Mouse (Mus musculus) heart, postnatal 4 days (tissue): ENCODE measurements around the gene Pde8a. TPM values are rescaled to one million over a fixed set of nuclear protein-coding genes. Genes with fewer than 3 reads are reported as not detected.
A peak's percentile ranks its signal among the peaks of the same experiment; 100 is the strongest.

Experiments used
- DNase-seq: peaks from one replicate; pipeline ENCODE4 v3.0.0; 2021
- total RNA-seq, 2 experiments: library from RNA; stranded (reverse); gene quantifications; 2 replicates each; pipeline ENCODE4 v1.2.3; 2021

Gene Pde8a
- total RNA-seq, 2 experiments from 2014 or later, result 15.3 to 17.0 TPM

DNA sequence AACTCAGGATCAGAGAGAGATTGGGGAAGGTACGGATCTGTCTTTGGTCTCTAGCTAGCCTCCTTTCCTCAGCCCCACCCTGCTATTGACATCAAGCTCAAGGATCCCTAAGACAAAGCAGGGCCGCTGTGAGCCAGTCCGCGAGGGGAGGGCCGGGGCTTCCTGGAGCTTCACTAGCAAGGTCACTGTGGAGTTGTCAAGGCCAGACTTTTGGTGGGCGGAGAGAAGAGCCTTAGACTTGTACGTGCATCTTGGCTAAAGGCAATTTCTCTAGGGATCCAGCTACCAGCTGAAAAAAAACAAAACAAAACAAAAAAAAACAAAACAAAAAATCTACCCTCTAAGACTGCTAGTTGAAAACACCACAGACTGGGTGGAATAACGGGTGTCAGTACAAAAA is 1.6 kb upstream of the Pde8a start:
- DNase-seq, result peak; percentile 42

DNA sequence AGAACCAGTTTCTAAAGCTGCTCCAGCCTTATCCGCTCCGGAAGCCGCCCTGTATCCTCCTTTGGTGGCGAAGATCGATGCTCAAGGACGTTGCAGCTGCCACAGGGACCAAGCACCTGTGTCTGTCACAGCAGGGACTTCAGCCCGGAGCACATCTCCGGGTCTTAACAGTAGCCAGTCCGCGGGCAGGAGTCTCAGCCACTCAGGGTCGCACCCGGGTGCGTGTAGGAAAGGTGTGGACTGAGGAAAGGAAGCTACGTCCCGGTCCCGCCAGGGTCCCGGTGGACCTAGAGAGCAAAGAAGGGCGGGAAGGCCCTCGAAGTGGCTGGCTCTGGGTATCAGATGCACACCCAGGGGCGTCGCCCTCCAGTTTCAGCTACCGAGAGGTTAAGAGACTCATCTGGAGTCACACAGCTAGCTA is 1.1 kb upstream of the Pde8a start:
- DNase-seq, result peak; percentile 75

DNA sequence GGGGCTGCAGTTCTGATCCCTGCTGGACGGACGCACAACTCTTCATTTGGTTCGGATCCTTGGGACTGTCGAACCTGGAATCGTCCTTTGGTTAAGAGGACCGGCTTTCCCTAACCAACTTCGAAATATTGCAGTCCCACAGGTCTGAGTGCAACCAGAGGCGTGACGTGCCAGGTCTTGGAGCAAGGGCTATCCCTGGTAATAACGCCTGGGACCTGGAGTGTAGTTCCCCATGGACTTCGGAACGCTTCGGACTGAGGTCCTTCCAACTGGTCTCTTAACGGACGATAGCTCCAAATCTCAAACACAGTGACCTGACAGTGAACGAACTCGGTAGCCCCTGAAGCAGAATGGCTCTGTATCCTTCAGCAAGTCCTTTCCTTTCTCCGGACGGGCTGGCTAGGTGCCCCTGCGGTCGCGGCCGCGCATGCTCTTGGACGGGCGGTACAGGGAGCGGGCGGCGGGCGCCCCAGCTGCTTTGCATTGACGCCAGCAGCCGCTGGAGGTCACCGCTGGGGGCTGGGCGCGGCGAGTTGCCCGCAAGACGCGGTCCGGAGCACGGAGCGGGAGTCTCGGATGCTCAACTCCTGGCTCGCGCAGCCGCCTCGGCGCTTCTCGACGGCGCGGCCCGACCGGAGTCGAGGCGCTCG is 574 bp upstream of the Pde8a start:
- DNase-seq, result peak; percentile 98

DNA sequence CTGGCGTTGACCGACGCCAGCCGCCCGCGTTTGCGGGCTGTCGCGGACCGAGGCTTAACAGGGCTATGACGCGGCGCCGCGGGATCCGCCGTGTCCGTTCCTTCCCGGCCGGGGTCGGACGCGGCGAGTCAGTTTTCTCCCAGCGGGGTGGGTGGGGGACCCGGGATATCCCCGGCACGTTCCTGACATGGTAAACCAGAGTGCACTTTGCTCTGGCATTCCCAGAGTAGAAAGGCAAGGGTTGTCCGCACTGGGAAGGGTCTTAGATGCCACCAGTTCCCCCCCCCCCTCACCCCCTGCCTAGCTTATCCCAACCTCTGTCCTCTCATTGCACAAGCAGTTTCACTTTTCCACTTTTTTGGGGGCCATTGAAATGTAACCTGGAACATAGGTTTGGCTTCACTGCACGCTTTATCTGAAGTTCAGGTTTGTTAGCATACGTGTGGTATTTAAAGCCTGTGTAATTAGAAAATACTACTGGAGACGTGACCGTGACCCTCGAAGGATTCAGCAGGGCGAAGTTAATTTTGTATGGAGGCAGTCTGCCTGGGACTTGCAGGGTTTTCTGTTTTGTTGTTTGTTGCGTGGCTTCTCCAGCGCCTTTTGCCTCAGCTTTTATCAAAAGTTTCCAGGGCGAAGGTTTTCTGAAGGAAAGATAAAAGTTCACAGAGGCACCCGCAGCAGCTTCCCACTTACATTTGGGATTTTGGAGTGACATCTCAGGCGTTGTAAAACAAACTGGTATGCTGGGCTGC is 934 bp downstream of the Pde8a start:
- DNase-seq, result no peak

DNA sequence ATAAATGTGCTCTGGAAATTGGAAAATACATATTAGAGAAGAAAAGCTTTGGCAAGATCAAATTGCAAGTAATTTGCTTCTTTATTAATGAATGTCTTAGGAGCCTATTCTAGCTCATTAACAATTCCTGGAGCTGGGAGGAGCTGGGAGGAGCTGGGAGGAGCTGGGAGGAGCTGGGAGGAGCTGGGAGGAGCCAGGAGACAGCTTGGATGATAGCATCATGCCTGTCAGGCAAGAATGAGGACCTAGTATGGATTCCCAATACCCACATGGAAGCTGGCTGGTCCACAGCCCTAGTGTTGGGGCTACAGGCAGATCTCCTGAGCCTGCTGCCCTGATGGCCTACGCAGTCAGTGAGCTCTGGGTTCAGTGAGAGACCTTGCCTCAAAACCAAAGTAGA is 2.6 kb downstream of the Pde8a start:
- DNase-seq, result no peak

DNA sequence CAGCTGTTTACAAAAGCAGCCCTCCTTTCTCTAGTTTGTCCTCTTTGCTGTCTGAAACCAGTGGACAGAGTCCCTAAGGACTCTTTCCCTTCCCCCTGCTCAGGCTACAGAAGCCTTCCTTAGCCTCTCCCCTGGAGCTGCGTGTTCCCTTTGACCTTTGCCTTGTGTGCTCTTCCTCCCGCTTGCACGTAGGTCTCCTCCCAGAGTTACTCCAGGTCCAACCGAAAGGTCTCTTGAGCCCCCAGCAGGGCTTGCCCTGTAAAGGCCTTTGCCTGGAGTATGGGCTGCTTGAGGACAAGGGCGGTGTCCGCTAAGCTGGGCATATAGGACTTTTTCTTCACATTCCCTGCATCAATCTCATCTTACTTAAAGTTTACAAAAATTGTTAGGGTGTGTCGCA is 5.9 kb downstream of the Pde8a start:
- no peak for DNase-seq

DNA sequence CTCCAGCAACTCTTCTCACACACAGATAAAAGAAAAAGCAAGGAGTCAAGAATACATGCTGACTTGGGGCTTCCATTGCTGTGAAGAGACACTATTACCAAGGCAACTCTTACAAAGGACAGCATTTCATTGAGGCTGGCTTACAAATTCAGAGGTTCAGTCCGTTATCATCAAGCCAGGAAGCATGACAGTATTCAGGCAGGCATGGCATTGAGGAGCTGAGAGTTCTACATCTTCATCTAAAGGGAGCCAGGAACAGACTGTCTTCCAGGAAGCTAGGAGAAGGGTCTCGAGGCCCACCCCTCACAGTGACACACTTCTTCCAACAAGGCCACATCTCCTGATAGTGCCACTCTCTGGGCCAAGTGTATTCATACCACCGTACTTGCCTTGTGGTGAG is 7.0 kb downstream of the Pde8a start:
- no peak for DNase-seq

DNA sequence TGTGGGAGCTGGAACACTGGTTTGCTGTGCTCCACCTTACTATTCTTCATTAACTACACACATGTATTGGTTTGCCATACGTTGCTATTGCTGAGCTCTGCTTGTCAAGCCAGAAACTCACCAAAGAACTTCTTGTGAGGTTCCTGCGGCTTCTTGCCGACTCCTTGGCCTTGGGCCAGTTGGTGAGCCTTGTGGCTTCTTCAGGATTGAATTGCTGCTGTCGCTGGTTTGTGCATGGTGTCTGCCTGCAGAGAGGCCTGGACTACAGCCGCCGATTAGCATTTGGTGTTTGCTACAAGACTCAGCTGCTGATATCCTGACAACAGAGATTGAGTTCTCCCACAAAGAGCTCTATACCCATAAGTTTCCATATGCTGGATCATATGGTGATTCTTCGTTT is 10.9 kb downstream of the Pde8a start:
- no peak for DNase-seq

DNA sequence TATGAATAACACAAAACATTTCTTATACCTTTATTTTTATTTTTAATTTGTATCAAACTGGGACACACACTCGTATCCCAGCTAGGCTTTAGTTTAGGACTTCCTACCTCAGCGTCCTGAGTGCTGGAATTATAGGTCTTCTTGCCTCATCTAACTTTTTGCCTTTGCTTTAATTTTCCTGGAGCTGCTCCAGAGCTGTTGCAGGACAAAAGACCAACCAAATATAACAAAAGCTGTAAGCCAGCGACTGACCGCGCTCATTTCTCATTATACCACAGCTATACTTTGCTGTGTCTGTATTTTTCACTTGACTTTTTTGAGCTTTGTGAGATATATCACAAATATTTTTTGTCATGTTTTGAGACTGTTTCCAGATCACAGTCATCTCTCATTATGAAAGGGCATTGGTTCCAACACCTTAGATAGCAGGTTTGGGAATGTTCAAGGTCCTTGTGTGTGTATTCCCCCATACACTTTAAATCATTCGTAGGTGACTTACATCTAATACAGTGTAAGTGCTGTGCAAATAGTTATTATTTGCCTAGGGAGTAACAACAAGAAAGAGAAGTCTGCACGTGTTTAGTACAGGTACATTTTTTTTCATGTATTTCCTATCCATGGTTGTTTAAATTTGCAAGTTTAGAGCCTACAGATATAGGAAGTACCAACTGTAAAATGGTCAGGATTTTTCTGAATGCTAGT is 16.8 kb downstream of the Pde8a start:
- DNase-seq, result no peak

DNA sequence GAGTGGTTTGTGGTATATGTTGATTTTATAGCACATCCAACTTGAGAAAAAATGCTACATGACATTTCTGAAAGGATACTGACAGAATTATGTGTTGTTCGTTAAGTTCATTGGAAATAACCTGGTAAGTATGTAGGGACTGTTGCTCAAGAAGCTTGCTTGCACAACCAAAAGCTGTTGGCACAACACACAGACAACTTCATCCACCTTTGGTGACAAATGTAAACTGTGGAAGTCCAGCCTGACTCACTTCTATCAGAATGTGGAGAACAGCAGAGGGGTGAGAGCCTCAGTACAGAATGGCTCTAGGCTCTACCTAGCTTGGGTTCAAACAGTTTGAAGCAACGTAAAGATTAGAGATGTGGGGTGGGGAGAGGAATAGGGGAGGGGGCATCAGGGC is 19.3 kb downstream of the Pde8a start:
- DNase-seq, result no peak

DNA sequence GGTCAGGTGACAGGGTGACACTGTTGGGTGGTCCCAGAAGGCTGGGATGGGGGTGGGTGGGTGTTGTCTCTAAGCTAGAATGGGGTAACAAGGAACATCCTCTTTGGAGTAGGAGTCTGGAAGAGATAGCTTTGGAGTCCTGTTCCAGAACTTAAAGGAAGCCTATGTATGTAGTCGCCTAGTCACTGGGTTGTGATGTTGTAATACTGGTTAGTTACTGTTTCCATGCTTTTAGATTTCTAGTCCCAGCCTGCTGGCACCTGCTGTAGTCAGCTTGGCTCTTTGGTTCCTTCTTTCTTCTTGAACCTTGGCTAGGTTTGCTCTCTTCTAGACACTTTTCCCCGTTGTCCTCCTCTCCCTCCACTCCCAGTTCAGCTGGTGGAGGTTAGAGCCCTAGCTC is 21.7 kb downstream of the Pde8a start:
- DNase-seq, result no peak

DNA sequence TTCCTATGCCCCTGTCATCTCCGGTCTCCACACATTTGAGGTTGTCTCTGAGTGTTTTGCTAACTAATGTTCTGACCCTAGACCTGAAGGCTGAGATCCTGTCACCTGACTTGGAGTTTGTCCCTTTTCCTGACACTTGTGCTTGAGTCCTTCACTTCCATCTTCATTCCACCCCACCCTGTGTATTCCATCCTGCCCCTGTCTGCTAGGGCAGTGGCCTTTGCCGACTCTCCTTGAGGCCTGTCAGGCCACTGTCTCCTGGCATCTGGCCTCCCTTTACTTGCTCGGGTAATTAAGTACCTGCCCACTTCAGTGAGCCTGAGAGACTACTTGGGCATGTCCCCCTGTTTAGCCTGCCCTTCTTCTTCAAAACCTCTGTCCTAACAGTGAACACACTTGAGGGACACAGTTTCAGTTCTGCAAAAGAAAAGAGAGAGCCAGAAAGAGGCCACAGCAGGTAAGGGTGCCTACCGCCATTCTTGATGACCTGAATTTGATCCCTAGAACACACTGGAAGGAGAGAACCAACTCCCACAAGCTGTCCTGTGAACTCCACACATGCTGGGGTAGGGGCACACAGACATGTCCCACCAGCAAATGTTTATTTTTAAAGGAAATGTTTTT is 22.3 kb downstream of the Pde8a start:
- no peak for DNase-seq

DNA sequence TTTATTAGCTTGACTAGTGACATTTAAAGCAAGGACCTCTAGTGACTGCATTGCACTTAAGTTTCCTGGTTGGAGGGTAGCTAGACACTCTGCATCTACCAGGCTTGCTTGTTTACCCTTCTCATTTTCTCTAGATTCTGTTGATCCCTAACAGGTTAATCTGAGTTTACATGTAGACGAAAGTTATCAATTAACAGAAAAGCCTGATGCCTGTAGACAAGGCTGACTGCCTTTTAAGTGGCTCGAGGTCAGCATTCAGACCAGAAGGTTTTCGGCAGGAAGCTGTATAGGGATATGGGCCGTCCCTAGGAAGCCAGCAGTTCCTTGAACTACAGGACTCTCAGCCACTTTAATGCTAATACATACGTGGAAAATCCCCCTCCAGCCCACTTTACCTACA is 30.0 kb downstream of the Pde8a start:
- no peak for DNase-seq

DNA sequence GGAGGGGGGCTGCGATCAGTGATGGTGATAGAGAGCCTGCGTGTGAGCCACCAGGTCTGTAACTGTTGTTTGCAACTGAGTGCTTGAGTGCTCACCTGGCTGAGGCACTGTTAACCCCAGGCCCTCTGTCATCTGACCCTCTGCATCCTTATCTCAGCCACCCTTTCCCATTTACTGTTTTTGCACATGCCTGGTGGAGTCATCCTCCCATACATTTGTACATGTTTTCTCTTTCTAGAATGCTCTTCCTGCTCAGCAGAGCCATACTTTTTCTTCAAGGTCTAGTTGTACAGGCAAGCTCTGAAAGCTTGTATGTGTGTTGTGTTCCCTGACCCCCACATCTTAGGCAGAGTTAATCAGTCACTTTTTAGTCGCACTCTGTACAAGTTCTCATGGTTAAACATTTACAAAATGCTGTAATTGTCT is 36.5 kb downstream of the Pde8a start:
- no peak for DNase-seq

DNA sequence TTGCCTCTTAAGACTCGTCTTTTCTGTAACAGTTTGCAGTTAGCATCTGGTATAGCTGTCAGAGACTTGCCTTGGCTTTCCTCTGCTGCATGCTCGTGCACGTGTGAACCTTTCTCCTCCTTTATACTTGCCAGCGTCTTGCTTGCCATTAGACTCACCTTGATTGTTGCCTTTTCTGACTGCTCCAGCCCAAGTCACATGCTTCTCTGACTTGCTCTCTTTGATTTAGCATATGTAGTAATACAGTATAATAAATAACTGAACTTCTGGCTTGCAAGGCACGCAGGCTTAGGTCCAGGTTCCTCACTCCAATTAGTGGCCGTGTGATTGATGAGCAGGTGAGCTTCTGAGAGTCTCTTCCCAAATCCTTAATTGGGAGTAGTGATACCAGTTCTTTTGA is 37.2 kb downstream of the Pde8a start:
- DNase-seq, result no peak

DNA sequence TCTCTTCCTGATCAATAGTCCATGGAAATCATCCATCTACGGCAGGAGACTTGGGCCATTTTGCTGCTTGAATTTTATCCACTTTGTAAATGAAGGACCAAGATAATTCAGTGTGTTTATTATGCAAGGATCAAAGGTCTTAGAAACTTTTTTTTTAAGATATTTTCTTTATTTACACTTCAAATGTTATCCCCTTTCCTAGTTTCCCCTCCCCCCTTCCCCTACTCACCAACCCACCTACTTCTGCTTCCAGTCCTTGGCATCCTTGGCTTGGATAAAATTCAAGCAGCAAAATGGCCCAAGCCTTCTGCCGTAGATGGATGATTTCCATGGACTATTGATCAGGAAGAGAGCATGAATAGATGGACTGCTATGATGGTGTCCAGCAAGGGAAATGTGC is 38.1 kb downstream of the Pde8a start:
- no peak for DNase-seq

DNA sequence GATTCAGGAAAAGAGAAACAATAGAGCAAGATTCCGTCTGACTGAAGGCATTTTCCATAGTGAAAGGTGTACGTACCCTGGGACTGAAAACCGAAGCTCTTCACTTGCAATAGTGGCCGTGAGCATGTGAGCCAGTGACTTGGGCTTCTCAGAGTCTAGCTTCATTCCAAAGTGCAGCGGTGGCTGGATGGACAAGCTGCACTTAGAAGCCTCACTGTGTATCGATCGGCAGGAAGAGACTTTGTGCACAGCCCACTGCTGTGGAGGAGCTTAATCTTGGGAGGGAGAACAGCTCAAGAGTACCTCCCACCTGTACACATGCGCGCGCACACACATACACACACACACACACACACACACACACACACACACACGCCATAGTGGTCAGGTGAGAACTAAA is 39.9 kb downstream of the Pde8a start:
- DNase-seq, result no peak

DNA sequence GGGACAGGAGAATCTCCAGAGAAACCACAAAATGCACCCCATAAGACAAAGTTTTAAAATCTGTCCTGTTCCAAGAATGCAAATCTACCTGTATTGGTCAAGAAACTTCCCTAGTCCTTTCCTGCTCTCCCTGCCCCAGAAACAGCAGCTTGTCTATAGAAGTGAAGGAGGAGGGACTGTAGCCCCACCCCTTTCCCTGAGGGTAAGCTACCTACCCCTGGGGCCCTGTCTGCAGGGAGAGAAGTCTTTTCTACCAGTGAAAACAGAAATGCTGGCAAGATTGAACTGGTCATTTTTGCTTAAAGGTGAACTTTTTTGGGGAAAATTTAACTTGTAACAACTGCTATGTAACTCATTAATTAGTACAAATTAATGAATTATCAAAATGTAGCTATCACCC is 41.2 kb downstream of the Pde8a start:
- no peak for DNase-seq

DNA sequence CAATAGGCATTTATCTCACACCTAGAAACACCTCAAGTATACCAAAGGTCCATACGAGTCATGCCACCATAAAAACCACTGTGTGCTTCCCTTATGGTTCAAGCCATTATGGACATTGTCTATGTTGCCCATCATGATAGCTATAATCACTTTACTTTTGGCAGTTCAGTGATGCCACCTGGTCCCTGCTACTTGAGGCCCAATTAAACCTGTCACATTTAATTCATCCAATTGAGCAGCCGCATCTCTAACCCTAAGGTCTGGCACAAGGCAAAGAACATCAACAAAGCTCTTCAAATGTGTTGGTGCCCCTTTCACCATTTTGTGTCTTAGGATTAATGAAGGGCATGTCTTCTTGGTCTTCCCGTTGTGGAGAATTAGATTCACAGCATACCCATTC is 42.1 kb downstream of the Pde8a start:
- DNase-seq, result no peak

DNA sequence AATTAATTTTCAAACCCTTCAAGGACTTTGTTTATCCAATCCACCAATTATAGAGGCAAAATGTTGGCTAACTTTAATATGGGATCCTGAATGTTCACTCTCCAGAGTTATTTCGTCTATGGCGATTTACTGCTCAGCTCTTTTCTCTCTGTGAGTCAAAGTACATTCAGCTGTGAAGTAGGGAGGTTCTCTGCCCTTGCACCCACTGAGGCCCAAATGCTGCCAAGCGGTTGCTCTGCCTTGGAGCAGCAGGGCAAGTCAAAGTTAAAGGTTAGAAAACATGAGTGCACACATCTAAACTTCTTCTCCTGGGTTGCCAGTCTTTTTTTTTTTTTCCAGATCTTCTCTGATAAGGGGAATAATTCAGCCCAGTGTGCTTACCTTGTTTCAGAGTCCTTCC is 43.4 kb downstream of the Pde8a start:
- no peak for DNase-seq

DNA sequence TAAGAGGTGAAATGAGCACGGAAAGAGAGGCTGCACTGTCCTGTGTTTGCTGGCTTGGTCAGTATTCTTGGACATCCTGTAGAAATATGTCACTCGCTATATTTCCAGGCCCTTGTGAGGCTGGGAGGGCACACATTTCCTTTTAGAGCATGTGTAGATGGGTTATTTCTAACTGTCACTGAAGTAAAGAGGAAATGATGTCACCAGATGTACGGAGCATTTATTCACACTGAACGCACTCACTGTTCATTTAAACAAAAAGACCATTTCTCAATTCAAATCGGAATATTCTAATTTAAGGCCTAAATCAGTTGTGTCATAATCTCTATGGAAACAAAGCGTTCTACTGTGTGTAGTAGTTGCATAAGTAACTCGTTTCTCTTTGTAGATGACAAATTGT is 48.2 kb downstream of the Pde8a start:
- no peak for DNase-seq

DNA sequence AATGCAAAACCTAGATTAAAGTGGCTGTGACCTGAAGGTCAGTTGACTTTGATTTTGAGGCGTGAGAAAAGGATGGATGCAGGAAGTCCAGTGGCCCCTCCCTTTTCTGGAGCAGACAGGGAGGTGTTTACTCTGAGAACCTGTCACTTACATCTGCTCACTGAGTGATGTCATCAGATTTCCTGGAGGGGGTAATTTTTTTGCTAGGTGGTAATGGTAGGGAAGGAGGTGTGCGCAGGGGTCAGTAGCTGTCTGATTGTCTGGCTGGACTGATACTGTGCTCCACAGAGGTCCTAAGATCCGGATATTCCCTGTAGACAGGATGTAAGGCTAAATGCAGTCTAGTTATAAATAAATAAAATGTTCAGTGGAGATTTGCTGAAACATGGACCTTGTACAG is 59.5 kb downstream of the Pde8a start:
- no peak for DNase-seq

DNA sequence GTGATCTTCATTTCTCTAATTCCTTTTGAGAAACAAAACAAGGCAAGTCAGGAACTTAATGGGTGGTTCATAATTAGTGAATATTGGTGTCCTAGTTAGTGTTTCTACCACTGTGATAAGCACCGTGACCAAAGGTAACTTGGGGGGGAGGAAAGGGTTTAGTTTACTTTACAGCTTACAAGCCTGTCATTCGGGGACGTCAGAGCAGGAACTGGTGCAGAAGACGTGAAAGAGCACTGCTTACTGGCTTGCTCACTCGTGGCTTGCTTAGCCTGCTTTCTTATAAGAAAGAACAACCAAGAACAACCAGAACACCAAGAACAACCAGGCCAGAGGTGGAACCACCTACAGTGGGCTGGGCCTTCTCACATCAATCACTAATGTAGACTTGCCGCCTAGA is 65.6 kb downstream of the Pde8a start:
- DNase-seq, result no peak
